Mouse (Mus musculus): Measurements from ENCODE around the gene Vstm5. TPM values are rescaled to one million over a fixed set of nuclear protein-coding genes. Genes with fewer than 3 reads are reported as not detected.

Vstm5 gene
- polyA plus RNA-seq, 1 experiment from 2014 or later: 2.0 TPM

GRCm38 (mm10) chr9:15250376-15250775 is 11.5 kb downstream of the Vstm5 start:
- H3K27ac ChIP-seq (ENCODE audit: low read depth, low read length): no peak overlapping the region
- H3K36me3 ChIP-seq (ENCODE audit: control insufficient read depth, insufficient read depth, low read length): no peaks in the 10 kb centered on the region; the same call in 1 of the 2 replicates
- no peaks in the 10 kb centered on the region for H3K9me3 ChIP-seq (ENCODE audit: control insufficient read depth, low read length)
- ATAC-seq (ENCODE audit: low FRiP score): no peak
- 76% methylated on average over 7 of the region's 7 CpGs for WGBS
- no peaks in the 10 kb centered on the region for H3K27me3 ChIP-seq (ENCODE audit: control insufficient read depth, insufficient read depth, low read length)
- no peaks in the 10 kb centered on the region for H3K4me1 ChIP-seq (ENCODE audit: control insufficient read depth, insufficient read depth, low read length)
- no peak overlapping the region for H3K9ac ChIP-seq (ENCODE audit: low read length)
- no peak for DNase-seq (ENCODE audit: low spot score, missing footprints)
- no peak overlapping the region for H3K4me3 ChIP-seq (ENCODE audit: low read depth, low read length)
- no peak overlapping the region for H3K4me2 ChIP-seq

DNA sequence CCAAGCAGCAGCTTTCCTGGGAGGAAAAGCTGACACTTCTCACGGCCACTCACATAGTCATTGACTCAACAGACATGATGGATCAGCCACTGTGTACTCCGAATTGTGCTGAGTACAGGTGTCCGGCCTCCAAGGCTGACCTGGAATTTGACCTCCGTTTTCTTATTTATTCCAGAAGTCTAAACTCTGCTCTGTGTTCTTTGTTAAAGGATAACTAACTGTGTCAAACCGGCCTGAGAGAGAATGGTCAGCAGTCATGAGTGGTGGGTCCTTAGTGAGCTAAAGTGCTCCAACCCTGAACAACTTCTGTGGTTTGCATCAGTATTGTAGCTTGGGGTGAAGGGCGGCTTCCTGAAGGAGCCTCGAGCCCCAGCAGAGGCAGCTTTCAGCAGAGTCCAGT is 13.4 kb downstream of the Vstm5 start:
- Histone ChIP-seq H3K9me3 (ENCODE audit: control insufficient read depth, low read length) (no peaks in the 10 kb centered on the region), H3K36me3 (ENCODE audit: control insufficient read depth, insufficient read depth, low read length) (no peaks in the 10 kb centered on the region; the same call in 1 of the 2 replicates), H3K4me3 (ENCODE audit: low read depth, low read length) (no peak overlapping the region), H3K4me2 (no peak overlapping the region), H3K27me3 (ENCODE audit: control insufficient read depth, insufficient read depth, low read length) (no peaks in the 10 kb centered on the region), H3K27ac (ENCODE audit: low read depth, low read length) (no peak overlapping the region), H3K9ac (ENCODE audit: low read length) (no peak overlapping the region), H3K4me1 (ENCODE audit: control insufficient read depth, insufficient read depth, low read length) (no peaks in the 10 kb centered on the region)
- 78% methylated on average over 7 of the region's 7 CpGs for WGBS
- ATAC-seq (ENCODE audit: low FRiP score) (no peak), DNase-seq (ENCODE audit: low spot score, missing footprints) (no peak)

DNA sequence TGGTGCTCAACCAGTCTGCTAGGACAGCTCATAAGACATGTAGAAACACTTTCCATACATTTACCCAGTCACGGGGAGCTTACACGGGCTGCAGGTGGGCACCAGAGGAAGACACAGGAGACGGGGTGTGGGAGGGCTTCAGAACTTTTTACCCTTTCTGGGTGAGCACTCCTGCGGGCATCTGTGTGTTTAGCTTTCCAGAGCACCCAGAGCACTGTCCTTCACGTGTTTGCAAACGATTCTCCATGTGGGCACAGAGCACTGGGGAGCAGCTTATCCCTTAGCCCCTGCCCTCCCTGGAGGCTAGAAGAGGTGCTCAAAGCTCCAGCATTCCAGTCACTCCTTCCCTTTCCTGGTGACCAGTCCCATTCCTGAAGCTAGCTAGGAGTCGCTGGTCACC is 15.7 kb downstream of the Vstm5 start:
- WGBS: 86% methylated on average over 7 of the region's 7 CpGs
- no peak for DNase-seq (ENCODE audit: low spot score, missing footprints)
- Histone ChIP-seq H3K9ac (ENCODE audit: low read length) (no peak overlapping the region), H3K9me3 (ENCODE audit: control insufficient read depth, low read length) (no peaks in the 10 kb centered on the region), H3K4me2 (no peak overlapping the region), H3K36me3 (ENCODE audit: control insufficient read depth, insufficient read depth, low read length) (no peaks in the 10 kb centered on the region; the same call in 1 of the 2 replicates), H3K4me3 (ENCODE audit: low read depth, low read length) (no peak overlapping the region), H3K27ac (ENCODE audit: low read depth, low read length) (no peak overlapping the region), H3K27me3 (ENCODE audit: control insufficient read depth, insufficient read depth, low read length) (no peaks in the 10 kb centered on the region), H3K4me1 (ENCODE audit: control insufficient read depth, insufficient read depth, low read length) (no peaks in the 10 kb centered on the region)
- ATAC-seq (ENCODE audit: low FRiP score): no peak

DNA sequence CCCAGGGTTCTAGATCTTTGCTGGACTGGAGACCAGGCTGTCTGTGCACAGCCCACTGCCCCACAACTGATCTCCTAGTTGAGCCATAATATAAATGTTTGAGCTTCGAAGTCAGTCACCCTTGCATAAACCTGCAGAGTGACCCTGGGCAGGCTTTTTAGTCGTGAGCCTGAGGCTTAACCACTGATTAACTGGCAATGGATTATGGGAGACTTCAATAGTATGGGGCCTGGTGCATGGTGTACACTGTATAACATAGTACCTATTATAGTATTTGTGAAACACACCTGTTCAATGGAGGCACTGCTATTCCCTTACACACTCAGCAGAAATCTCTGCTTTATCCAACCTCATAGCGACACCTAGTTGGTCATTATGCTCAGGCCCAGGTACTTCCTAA is 17.4 kb downstream of the Vstm5 start:
- no peaks in the 10 kb centered on the region for H3K9me3 ChIP-seq (ENCODE audit: control insufficient read depth, low read length)
- no peak overlapping the region for H3K4me2 ChIP-seq
- H3K4me3 ChIP-seq (ENCODE audit: low read depth, low read length): no peak overlapping the region
- peaks cover 3% of the 10 kb centered on the region for H3K36me3 ChIP-seq (ENCODE audit: control insufficient read depth, insufficient read depth, low read length)
- H3K27me3 ChIP-seq (ENCODE audit: control insufficient read depth, insufficient read depth, low read length): no peaks in the 10 kb centered on the region
- DNase-seq (ENCODE audit: low spot score, missing footprints): peak; percentile 14
- WGBS: 70% methylated on average over 3 of the region's 3 CpGs
- no peaks in the 10 kb centered on the region for H3K4me1 ChIP-seq (ENCODE audit: control insufficient read depth, insufficient read depth, low read length)
- no peak overlapping the region for H3K27ac ChIP-seq (ENCODE audit: low read depth, low read length)
- no peak overlapping the region for H3K9ac ChIP-seq (ENCODE audit: low read length)
- ATAC-seq (ENCODE audit: low FRiP score): no peak

DNA sequence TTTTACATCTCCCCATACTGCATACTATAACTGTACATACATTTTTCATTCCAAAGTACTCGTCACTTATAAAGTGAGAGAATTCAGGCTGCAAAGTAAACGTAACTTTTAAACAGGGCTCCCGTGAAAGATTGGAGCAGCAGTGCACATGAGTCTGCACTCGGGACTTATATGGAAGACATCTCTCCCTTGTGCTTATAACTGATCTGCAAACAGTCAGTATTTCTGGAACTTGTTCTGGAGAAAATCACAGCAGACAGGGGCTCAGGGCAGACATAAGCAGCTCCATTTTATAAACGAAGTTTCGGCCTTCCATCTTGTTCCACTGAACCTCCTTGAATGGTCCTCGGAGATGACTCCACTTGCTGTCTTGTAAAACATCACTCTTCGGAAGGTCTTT is 23.1 kb downstream of the Vstm5 start:
- H3K9ac ChIP-seq (ENCODE audit: low read length): no peak overlapping the region
- peaks cover 37% of the 10 kb centered on the region for H3K36me3 ChIP-seq (ENCODE audit: control insufficient read depth, insufficient read depth, low read length)
- ATAC-seq (ENCODE audit: low FRiP score) (no peak), DNase-seq (ENCODE audit: low spot score, missing footprints) (no peak)
- H3K4me2 ChIP-seq: no peak overlapping the region
- no peaks in the 10 kb centered on the region for H3K27me3 ChIP-seq (ENCODE audit: control insufficient read depth, insufficient read depth, low read length)
- H3K27ac ChIP-seq (ENCODE audit: low read depth, low read length): no peak overlapping the region
- no peaks in the 10 kb centered on the region for H3K9me3 ChIP-seq (ENCODE audit: control insufficient read depth, low read length)
- no peaks in the 10 kb centered on the region for H3K4me1 ChIP-seq (ENCODE audit: control insufficient read depth, insufficient read depth, low read length)
- 95% methylated on average over 8 of the region's 8 CpGs for WGBS
- no peak overlapping the region for H3K4me3 ChIP-seq (ENCODE audit: low read depth, low read length)

DNA sequence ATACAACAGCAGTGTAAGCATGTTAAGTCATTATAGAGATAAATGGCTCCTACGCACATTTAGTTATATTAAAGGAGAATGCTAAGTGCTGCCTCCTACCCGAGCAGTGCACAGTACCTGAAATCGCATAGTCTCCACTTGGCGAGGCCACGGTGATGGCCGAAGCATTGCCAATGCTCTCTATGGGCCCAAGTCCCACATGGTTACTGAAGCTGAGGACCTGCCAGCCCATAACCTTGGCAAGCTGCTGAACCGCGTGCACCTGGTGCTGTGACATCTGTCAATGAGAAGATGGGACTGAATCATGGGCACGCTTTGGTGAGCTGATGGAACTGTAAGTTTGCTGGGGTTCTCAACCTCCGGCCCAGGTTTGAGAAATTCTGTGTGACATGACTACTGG is 24.6 kb downstream of the Vstm5 start:
- WGBS: 98% methylated on average over 10 of the region's 10 CpGs
- DNase-seq (ENCODE audit: low spot score, missing footprints) (no peak), ATAC-seq (ENCODE audit: low FRiP score) (no peak)
- H3K4me1 ChIP-seq (ENCODE audit: control insufficient read depth, insufficient read depth, low read length): no peaks in the 10 kb centered on the region
- H3K9ac ChIP-seq (ENCODE audit: low read length): no peak overlapping the region
- H3K36me3 ChIP-seq (ENCODE audit: control insufficient read depth, insufficient read depth, low read length): peaks cover 41% of the 10 kb centered on the region
- no peak overlapping the region for H3K4me2 ChIP-seq
- no peak overlapping the region for H3K27ac ChIP-seq (ENCODE audit: low read depth, low read length)
- H3K27me3 ChIP-seq (ENCODE audit: control insufficient read depth, insufficient read depth, low read length): no peaks in the 10 kb centered on the region
- H3K4me3 ChIP-seq (ENCODE audit: low read depth, low read length): no peak overlapping the region
- no peaks in the 10 kb centered on the region for H3K9me3 ChIP-seq (ENCODE audit: control insufficient read depth, low read length)

GRCm38 (mm10) chr9:15273981-15274380 is 35.1 kb downstream of the Vstm5 start:
- no peak overlapping the region for H3K4me3 ChIP-seq (ENCODE audit: low read depth, low read length)
- no peak for DNase-seq (ENCODE audit: low spot score, missing footprints)
- peaks cover 27% of the 10 kb centered on the region for H3K36me3 ChIP-seq (ENCODE audit: control insufficient read depth, insufficient read depth, low read length)
- no peak overlapping the region for H3K27ac ChIP-seq (ENCODE audit: low read depth, low read length)
- WGBS: 97% methylated on average over 2 of the region's 2 CpGs
- no peaks in the 10 kb centered on the region for H3K27me3 ChIP-seq (ENCODE audit: control insufficient read depth, insufficient read depth, low read length)
- H3K9ac ChIP-seq (ENCODE audit: low read length): no peak overlapping the region
- H3K4me2 ChIP-seq: no peak overlapping the region
- ATAC-seq (ENCODE audit: low FRiP score): no peak
- H3K4me1 ChIP-seq (ENCODE audit: control insufficient read depth, insufficient read depth, low read length): peaks cover 5% of the 10 kb centered on the region; the same call in 1 of the 2 replicates
- H3K9me3 ChIP-seq (ENCODE audit: control insufficient read depth, low read length): no peaks in the 10 kb centered on the region

DNA sequence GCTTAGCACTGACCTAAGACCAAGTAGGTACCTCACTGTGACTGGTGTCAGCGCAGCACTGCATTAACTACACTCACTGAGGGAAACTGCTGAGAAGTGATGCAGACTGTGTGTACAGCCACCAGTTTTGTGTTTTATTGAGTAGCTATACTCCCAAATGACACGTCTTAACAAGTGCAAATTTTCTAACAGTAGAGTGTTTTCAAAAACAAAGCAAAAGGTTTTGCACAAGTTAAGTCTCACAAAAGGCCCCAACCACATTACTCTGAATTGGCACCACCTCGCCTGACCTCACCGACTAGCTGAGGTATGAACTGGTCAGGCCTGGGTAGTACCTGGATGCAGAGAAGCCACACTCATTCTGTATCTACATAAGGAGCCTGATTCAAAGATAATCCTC is 38.0 kb downstream of the Vstm5 start:
- no peaks in the 10 kb centered on the region for H3K9me3 ChIP-seq (ENCODE audit: control insufficient read depth, low read length)
- H3K36me3 ChIP-seq (ENCODE audit: control insufficient read depth, insufficient read depth, low read length): peaks cover 17% of the 10 kb centered on the region
- WGBS: 93% methylated on average over 4 of the region's 4 CpGs
- H3K27ac ChIP-seq (ENCODE audit: low read depth, low read length): no peak overlapping the region
- no peak overlapping the region for H3K4me3 ChIP-seq (ENCODE audit: low read depth, low read length)
- H3K9ac ChIP-seq (ENCODE audit: low read length): no peak overlapping the region
- H3K4me1 ChIP-seq (ENCODE audit: control insufficient read depth, insufficient read depth, low read length): peaks cover 15% of the 10 kb centered on the region
- DNase-seq (ENCODE audit: low spot score, missing footprints) (no peak), ATAC-seq (ENCODE audit: low FRiP score) (no peak)
- no peak overlapping the region for H3K4me2 ChIP-seq
- H3K27me3 ChIP-seq (ENCODE audit: control insufficient read depth, insufficient read depth, low read length): no peaks in the 10 kb centered on the region

- ATAC-seq (ENCODE audit: low FRiP score) (no peak), DNase-seq (ENCODE audit: low spot score, missing footprints) (no peak)
- 88% methylated on average over 3 of the region's 3 CpGs for WGBS
- Histone ChIP-seq H3K36me3 (ENCODE audit: control insufficient read depth, insufficient read depth, low read length) (peaks cover 7% of the 10 kb centered on the region), H3K27me3 (ENCODE audit: control insufficient read depth, insufficient read depth, low read length) (no peaks in the 10 kb centered on the region), H3K9ac (ENCODE audit: low read length) (no peak overlapping the region), H3K4me1 (ENCODE audit: control insufficient read depth, insufficient read depth, low read length) (peaks cover 15% of the 10 kb centered on the region), H3K9me3 (ENCODE audit: control insufficient read depth, low read length) (no peaks in the 10 kb centered on the region), H3K27ac (ENCODE audit: low read depth, low read length) (no peak overlapping the region), H3K4me3 (ENCODE audit: low read depth, low read length) (no peak overlapping the region), H3K4me2 (no peak overlapping the region)
Measured at GRCm38 (mm10) chr9:15278343-15278742, 39.5 kb downstream of the Vstm5 start.
